Mouse (Mus musculus): ENCODE data around the gene Acp1. TPM values are rescaled to one million over a fixed set of nuclear protein-coding genes. Genes with fewer than 3 reads are reported as not detected.

The Acp1 gene
- total RNA-seq, 2 experiments from 2014 or later, result 41.4 to 49.6 TPM

GRCm38 (mm10) chr12:30865781-30866180 lies 45.6 kb downstream of the Acp1 start:
- DNase-seq, result no peak

- no peak for DNase-seq
Observed at GRCm38 (mm10) chr12:30864347-30864746, 47.0 kb downstream of the Acp1 start.

- DNase-seq, result no peak
Observed at GRCm38 (mm10) chr12:30856172-30856571, 55.2 kb downstream of the Acp1 start.

DNA sequence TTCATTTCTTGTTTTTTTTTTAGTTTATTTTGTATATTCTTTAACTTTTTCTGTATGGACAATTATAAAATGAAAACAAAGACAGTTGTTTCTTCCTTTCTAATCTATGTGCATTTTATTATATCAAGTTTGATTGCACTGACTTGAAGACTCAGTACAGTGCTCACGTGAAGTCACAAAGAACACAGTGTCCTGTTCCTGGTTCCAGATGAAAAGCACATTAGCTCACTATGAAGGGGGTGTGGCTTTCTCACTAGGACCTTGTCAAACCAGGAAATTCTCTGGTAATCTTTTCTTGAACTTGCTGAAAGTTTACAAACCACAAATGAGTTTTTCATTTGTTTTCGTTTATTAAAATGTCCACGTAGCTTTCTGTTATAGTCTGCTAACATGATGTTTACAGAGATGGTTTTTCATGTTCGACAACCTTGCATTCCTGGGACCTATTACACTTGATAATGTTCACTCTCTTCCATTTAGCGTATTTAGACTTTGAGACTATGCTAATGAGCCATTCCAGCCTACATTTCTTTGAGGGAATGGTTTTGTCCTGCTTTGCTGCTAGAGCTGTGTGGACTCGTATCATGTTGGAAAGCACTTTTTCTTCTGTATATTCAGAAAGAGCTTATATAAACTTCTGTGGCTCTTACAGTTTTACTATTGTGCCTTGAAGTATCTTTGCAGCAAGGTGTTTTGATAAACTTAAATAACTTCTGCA lies 55.8 kb downstream of the Acp1 start:
- DNase-seq, result no peak

DNA sequence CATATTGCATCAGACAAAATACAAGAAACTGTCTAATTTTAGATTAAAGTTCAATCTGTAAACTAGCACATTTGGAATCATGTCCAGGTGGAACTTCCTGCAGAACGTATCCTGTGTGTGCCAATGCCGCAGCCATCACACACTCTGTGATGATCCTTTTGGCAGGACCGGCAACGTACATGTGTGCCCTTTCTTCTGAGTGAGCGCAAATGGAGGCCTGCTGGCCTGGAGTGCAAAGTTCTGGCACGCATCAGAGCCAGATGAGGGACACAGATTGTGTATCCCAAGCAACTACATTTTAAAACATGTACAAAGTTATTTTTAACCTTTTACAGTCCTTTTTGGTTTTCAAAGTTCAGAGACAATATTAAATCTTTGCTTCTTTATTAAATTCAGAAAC lies 59.5 kb downstream of the Acp1 start:
- no peak for DNase-seq

DNA sequence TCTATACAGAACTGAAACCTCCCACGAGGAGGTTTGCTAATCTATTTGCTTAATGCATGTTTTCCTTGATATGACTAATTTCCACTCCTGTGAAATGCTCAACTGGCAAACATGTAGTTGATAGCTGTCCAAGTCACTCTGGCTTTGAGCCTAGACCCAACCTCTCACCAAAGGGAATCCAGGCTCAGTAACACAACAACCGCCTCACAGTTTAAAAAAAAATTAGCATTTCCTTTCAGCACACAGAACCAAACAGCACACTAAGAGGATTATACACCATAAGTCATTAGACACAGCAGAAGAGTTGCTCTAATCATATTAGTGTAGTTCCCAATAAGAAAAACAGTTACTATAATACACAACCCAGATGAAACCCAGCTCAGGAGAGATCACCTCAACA lies 60.5 kb downstream of the Acp1 start:
- no peak for DNase-seq

DNA sequence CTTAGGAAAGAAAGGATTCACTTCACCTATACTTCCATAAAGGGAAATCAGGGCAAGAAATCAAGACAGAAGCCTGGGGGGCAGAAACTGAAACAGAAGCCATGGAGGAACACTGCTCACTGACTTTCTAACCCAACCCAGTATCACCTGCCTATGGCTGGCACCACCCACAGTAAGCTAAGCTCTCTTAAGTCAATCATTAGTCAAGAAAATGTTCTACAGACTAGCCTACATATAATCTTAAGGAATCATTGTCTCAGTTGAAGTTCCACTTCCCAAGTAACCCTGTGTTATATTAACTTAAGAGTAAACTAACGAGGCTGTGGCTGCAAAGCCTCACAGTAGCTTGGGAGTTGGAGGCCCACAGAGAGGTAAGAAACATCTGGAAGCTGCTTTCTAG lies 62.9 kb downstream of the Acp1 start:
- DNase-seq, result no peak

Other genes starting within 250 kb of the Acp1 start
- under 1 TPM; 0.63 to 0.87 TPM for gene Alkal2, start 27.3 kb downstream of the Acp1 start, total RNA-seq (2021)
- gene Sh3yl1, start 79 bp upstream of the Acp1 start, total RNA-seq (2021), result 1 to 10 TPM; 1.9 to 2.7 TPM
- gene Fam110c, start 162.3 kb upstream of the Acp1 start, total RNA-seq (2021), result under 1 TPM in 1 of 2 experiments, not detected in 1; 0.09 TPM